Mouse (Mus musculus): ENCODE results near the gene Vmn2r63. TPM values are rescaled to one million over a fixed set of nuclear protein-coding genes. Genes with fewer than 3 reads are reported as not detected.
"Not testable (repeated sequence)": the region's sequence is repeated elsewhere in the genome, so short reads cannot be mapped to it uniquely, and the experiment has no call there.

Gene Vmn2r63
- not detected for total RNA-seq (2021)

GRCm38 (mm10) chr7:42933722-42934121 lies at the start of gene Vmn2r63:
TSS of gene Vmn2r63 (minus strand) at chr7:42933822.
- intact Hi-C loops (cut with DNase I); DNase-seq: not testable (repeated sequence)

- intact Hi-C loops (cut with DNase I): no loop called here
- no peak for DNase-seq
These were observed 47.1 kb upstream of the Vmn2r63 start for GRCm38 (mm10) chr7:42980739-42981138.

- intact Hi-C loops (cut with DNase I): no loop called here
- no peak for DNase-seq
These were observed 46.5 kb upstream of the Vmn2r63 start for GRCm38 (mm10) chr7:42980098-42980497.

- no peak for DNase-seq
- intact Hi-C loops (cut with DNase I): no loop called here
These were observed 31.6 kb upstream of the Vmn2r63 start for GRCm38 (mm10) chr7:42965246-42965645.

GRCm38 (mm10) chr7:42898067-42898466 lies 35.6 kb downstream of the Vmn2r63 start:
- intact Hi-C loops (cut with DNase I); DNase-seq: not testable (repeated sequence)

GRCm38 (mm10) chr7:42878090-42878489 lies 55.5 kb downstream of the Vmn2r63 start:
- DNase-seq: no peak
- intact Hi-C loops (cut with DNase I): no loop called here

- DNase-seq; intact Hi-C loops (cut with DNase I): not testable (repeated sequence)
These were observed 66.7 kb downstream of the Vmn2r63 start, which contains the start of gene Gm2381 for GRCm38 (mm10) chr7:42866801-42867458. TSS of gene Gm2381 (minus strand) at chr7:42867234.

Small RNA genes within 50 kb of the gene (microRNA-seq; reads per million reads assigned to microRNA genes)
- 0 reads per million in 2 experiments for gene Gm23256 (ENCODE audit: borderline number of aligned reads in 2 of 2)

Other genes starting within 250 kb of the Vmn2r63 start
- gene Zfp975, start 241.1 kb downstream of the Vmn2r63 start, total RNA-seq (2021): 1 to 10 TPM; 5.5 to 5.6 TPM
- not detected for gene Gm17067, start 206.8 kb downstream of the Vmn2r63 start, total RNA-seq (2021)
- not detected for gene Vmn2r62, start 140.3 kb downstream of the Vmn2r63 start, total RNA-seq (2021)
- gene Gm2381, start 66.6 kb downstream of the Vmn2r63 start, total RNA-seq (2021): under 1 TPM in 1 of 2 experiments, not detected in 1; 0.11 TPM
- gene Gm9268, start 84.9 kb upstream of the Vmn2r63 start, total RNA-seq (2021): not detected
- gene Zfp936, start 180.4 kb upstream of the Vmn2r63 start, total RNA-seq (2021): not detected

Data from heart, postnatal 36 days (tissue).